Mouse (Mus musculus) neural tube, embryonic 14.5 days (tissue): ENCODE measurements around the gene Adprh. TPM values are rescaled to one million over a fixed set of nuclear protein-coding genes. Genes with fewer than 3 reads are reported as not detected.
A peak's percentile ranks its signal among the peaks of the same experiment; 100 is the strongest.

Source experiments
- ATAC-seq: fragments of 200-750 bp; cut with Nextera tagmentation; 2 replicates; pipeline ENCODE4 v1.8.0; 2017; ENCODE audit warnings: low read depth, mild to moderate bottlenecking, moderate TSS enrichment, moderate library complexity
- H3K27ac ChIP-seq: fragments of 300-500 bp; sonication (generic); 2 replicates; pipeline ENCODE4 v1.5.1; 2014; ENCODE audit warnings: low read depth, mild to moderate bottlenecking, control low read depth, low read length, moderate library complexity, mixed read lengths
- H3K27me3 ChIP-seq: fragments of 300-500 bp; sonication (generic); 2 replicates; pipeline ENCODE4 v1.6.1; 2014; ENCODE audit warnings: low read length; ENCODE audit not compliant: control insufficient read depth, insufficient read depth
- H3K36me3 ChIP-seq: fragments of 300-500 bp; sonication (generic); 2 replicates; pipeline ENCODE4 v1.6.1; 2014; ENCODE audit warnings: low read length, mixed read lengths; ENCODE audit not compliant: control insufficient read depth, insufficient read depth
- H3K4me1 ChIP-seq: fragments of 300-500 bp; sonication (generic); 2 replicates; pipeline ENCODE4 v1.6.1; 2014; ENCODE audit warnings: low read length; ENCODE audit not compliant: control insufficient read depth, insufficient read depth
- H3K4me2 ChIP-seq: fragments of 300-500 bp; sonication (generic); 2 replicates; pipeline ENCODE4 v1.6.1; 2014; ENCODE audit warnings: mild to moderate bottlenecking, low read depth, low read length, control low read depth
- H3K4me3 ChIP-seq: fragments of 300-500 bp; sonication (generic); 2 replicates; pipeline ENCODE4 v1.5.1; 2014; ENCODE audit warnings: low read depth, low read length, control low read depth, mixed read lengths
- H3K9ac ChIP-seq: fragments of 300-500 bp; sonication (generic); replicated peaks from 2 replicates; pipeline ENCODE4 v1.6.1; 2014; ENCODE audit warnings: low read depth, mild to moderate bottlenecking, control low read depth, low read length, mixed read lengths
- H3K9me3 ChIP-seq: fragments of 300-500 bp; sonication (generic); 2 replicates; pipeline ENCODE4 v1.6.1; 2016; ENCODE audit warnings: low read length; ENCODE audit not compliant: control insufficient read depth
- WGBS: fragments of 180-500 bp; shearing (Covaris S2); extraction: QIAGEN DNeasy Blood & Tissue Kit; methylation state at CpG from one replicate; pipeline ENCODE4 v1.1.7; 2014; 5-methylcytosine and 5-hydroxymethylcytosine counted together
- polyA plus RNA-seq: library from polyadenylated mRNA; unstranded; fragments of >200 nt; fragmentation: Nextera tagmentation; extraction: Ambion mirVana; gene quantifications from 2 replicates; pipeline ENCODE4 v1.2.1, GENCODE M21; 2014

Gene Adprh
- polyA plus RNA-seq, result 130 and 141 TPM in 2 replicates

DNA sequence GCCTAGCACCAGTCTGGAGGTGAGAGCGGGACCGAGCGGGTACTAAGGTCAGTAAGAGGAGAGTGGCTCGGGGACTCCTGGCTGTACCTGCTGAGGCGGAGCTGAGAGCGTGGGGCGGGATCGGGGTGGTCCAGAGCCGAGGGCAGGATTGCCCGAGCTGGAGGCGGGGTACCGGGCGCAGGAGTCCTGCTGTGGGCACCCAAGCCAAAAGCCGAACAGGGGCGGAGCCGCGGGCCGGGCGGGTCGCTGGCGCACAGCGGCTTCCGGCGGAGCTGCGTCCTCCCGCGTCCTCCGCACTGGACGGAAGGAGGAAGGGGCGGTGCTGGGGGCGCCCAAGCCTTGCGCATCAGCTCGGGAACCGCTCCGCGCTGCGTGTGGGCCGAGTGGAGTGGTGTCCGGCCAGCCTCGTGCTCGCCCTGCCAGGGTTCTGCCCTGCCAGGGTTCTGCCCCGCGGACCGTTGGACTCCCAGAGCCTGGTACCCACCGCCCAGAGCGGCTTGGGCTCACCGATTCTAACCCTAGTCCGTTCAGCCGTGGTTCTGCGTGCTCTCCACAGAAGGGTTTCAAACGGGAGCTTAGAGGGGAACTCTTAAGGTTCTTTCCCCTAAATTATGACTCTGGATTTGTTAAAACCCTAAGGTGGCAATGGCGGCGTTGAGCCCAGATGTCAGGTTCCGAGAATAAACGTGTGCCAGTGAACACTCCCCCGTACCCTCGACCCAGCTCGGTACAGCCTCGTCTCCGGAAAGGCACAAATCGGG lies at the start of gene Adprh:
TSS of gene Adprh (minus strand) at position 262 of the 761 bp plus-strand sequence.
- peak within 1 kb of the TSS; percentile 94 for H3K9ac ChIP-seq
- peak within 1 kb of the TSS; percentile 63 for H3K4me2 ChIP-seq
- no peaks in the 10 kb centered on the region for H3K9me3 ChIP-seq
- H3K4me1 ChIP-seq, result peaks cover 12% of the 10 kb centered on the region; the same call in 1 of the 2 replicates
- H3K27me3 ChIP-seq, result no peaks in the 10 kb centered on the region
- ATAC-seq, result peak; percentile 98
- H3K36me3 ChIP-seq, result peaks cover 12% of the 10 kb centered on the region
- peak within 1 kb of the TSS; percentile 79 for H3K4me3 ChIP-seq
- WGBS, result under 1% methylated on average over 56 of the region's 61 CpGs
- H3K27ac ChIP-seq, result peak within 1 kb of the TSS; percentile 84

GRCm38 (mm10) chr16:38496604-38497140 lies 44.2 kb upstream of the Adprh start:
- Histone ChIP-seq H3K9me3 (no peaks in the 10 kb centered on the region), H3K27ac (no peak overlapping the region), H3K4me1 (no peaks in the 10 kb centered on the region), H3K4me3 (no peak overlapping the region), H3K36me3 (peaks cover 30% of the 10 kb centered on the region), H3K4me2 (no peak overlapping the region), H3K27me3 (no peaks in the 10 kb centered on the region), H3K9ac (no peak overlapping the region)
- no peak for ATAC-seq
- 84% methylated on average over 7 of the region's 7 CpGs for WGBS

DNA sequence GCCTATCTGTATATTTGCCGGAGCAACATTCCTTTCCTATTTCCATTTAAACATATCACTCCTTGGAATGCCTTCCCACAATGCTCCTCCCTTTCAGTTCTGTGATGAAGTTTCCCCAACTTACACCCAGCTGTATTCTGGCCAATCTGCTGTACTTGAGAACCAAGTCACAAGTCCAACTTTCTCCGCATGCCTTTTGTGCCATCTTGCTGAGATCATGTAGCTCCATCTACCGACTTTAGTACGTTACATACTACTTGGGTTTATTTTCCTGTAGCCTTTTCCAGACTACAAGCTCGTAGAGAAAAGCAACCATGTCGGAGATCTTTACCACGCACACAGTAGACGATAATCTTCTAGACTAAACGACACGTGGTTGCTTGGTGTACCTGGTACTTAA lies 41.4 kb upstream of the Adprh start:
- H3K4me1 ChIP-seq, result no peaks in the 10 kb centered on the region
- peaks cover 18% of the 10 kb centered on the region for H3K36me3 ChIP-seq
- ATAC-seq, result no peak
- H3K4me2 ChIP-seq, result no peak overlapping the region
- WGBS, result 89% methylated on average over 10 of the region's 10 CpGs
- no peak overlapping the region for H3K9ac ChIP-seq
- no peaks in the 10 kb centered on the region for H3K27me3 ChIP-seq
- H3K27ac ChIP-seq, result no peak overlapping the region
- H3K4me3 ChIP-seq, result no peak overlapping the region
- H3K9me3 ChIP-seq, result no peaks in the 10 kb centered on the region

DNA sequence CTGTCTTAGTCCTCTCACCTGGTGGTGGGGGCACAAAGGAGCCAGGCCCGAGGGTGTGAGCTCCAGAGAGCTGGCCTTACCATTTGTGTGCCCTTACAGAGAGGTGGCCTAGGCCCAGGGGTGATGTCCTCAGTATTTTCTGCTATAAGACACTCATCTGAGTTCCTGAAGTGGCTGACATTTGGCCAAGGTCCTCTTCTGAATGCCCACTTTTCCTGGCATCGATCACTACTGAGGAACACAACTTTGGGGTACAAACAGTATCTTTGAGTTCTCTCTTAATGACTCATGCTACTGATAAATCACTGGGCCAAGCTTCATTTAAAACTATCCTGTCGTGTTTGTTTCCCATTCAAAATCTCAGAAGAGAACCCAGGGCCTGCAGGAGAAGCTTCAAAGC lies 40.0 kb upstream of the Adprh start:
- no peaks in the 10 kb centered on the region for H3K9me3 ChIP-seq
- H3K9ac ChIP-seq, result no peak overlapping the region
- H3K27ac ChIP-seq, result no peak overlapping the region
- WGBS, result 82% methylated on average over 3 of the region's 3 CpGs
- no peak overlapping the region for H3K4me2 ChIP-seq
- peaks cover 11% of the 10 kb centered on the region for H3K36me3 ChIP-seq
- ATAC-seq, result no peak
- H3K4me1 ChIP-seq, result no peaks in the 10 kb centered on the region
- no peak overlapping the region for H3K4me3 ChIP-seq
- H3K27me3 ChIP-seq, result no peaks in the 10 kb centered on the region

DNA sequence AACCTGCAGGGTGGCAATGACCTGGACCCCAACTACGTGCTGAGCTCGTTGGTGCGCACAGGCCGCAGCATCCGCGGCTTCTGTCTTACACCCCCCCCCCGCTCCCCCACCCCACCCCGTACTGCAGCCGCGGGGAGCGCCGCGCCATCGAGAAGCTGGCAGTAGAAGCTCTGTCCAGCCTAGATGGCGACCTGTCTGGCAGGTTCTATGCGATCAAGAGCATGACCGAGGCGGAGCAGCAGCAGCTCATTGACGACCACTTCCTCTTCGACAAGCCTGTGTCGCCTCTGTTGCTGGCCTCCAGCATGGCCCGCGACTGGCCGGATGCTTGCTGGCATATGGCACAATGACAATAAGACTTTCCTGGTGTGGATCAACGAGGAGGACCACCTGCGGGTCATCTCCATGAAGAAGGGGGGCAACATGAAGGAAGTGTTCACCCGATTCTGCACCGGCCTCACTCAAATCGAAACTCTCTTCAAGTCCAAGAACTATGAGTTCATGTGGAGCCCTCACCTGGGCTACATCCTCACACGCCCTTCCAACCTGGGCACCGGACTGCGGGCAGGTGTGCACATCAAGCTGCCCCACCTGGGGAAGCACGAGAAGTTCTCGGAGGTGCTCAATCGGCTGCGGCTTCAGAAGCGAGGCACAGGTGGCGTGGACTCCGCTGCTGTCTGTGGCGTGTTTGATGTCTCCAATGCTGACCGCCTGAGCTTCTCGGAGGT lies 31.2 kb upstream of the Adprh start:
- peak; percentile 44 for ATAC-seq
- Histone ChIP-seq H3K9me3 (no peaks in the 10 kb centered on the region), H3K4me2 (peak overlapping the region; percentile 42), H3K27me3 (no peaks in the 10 kb centered on the region), H3K27ac (no peak overlapping the region), H3K4me3 (peak overlapping the region; percentile 15; the same call in 1 of the 2 replicates), H3K36me3 (no peaks in the 10 kb centered on the region), H3K4me1 (no peaks in the 10 kb centered on the region), H3K9ac (0 out of 2 replicates have a peak overlapping the region, but pooled peaks have one; percentile 7)
- 33% methylated on average over 42 of the region's 42 CpGs for WGBS

GRCm38 (mm10) chr16:38482780-38483562 lies 30.5 kb upstream of the Adprh start:
- H3K9ac ChIP-seq, result 0 out of 2 replicates have a peak overlapping the region, but pooled peaks have one; percentile 7
- 16% methylated on average over 32 of the region's 32 CpGs for WGBS
- peak; percentile 38; the same call in 1 of the 2 replicates for ATAC-seq

GRCm38 (mm10) chr16:38481327-38481726 lies 28.8 kb upstream of the Adprh start:
- Histone ChIP-seq H3K9ac (no peak overlapping the region), H3K9me3 (no peaks in the 10 kb centered on the region), H3K4me3 (no peak overlapping the region), H3K36me3 (no peaks in the 10 kb centered on the region), H3K4me2 (no peak overlapping the region), H3K27me3 (no peaks in the 10 kb centered on the region), H3K4me1 (no peaks in the 10 kb centered on the region), H3K27ac (no peak overlapping the region)
- WGBS, result 77% methylated on average over 4 of the region's 4 CpGs
- ATAC-seq, result no peak

More at GRCm38 (mm10) chr16:38482780-38483562, 30.5 kb upstream of the Adprh start:
- peak overlapping the region; percentile 15; the same call in 1 of the 2 replicates for H3K4me3 ChIP-seq
- H3K36me3 ChIP-seq, result no peaks in the 10 kb centered on the region
- no peaks in the 10 kb centered on the region for H3K4me1 ChIP-seq
- H3K27me3 ChIP-seq, result no peaks in the 10 kb centered on the region
- peak overlapping the region; percentile 42 for H3K4me2 ChIP-seq
- no peaks in the 10 kb centered on the region for H3K9me3 ChIP-seq
- H3K27ac ChIP-seq, result no peak overlapping the region

- Histone ChIP-seq H3K4me1 (no peaks in the 10 kb centered on the region), H3K9ac (no peak overlapping the region), H3K36me3 (no peaks in the 10 kb centered on the region), H3K4me3 (no peak overlapping the region), H3K4me2 (no peak overlapping the region), H3K27ac (no peak overlapping the region), H3K27me3 (no peaks in the 10 kb centered on the region), H3K9me3 (no peaks in the 10 kb centered on the region)
- 89% methylated on average over 3 of the region's 3 CpGs for WGBS
- ATAC-seq, result no peak
Observed at GRCm38 (mm10) chr16:38478296-38478695, 25.8 kb upstream of the Adprh start.
